Mouse (Mus musculus): ENCODE results near the gene Trim72. TPM values are rescaled to one million over a fixed set of nuclear protein-coding genes. Genes with fewer than 3 reads are reported as not detected.

Gene Trim72
- total RNA-seq, 1 experiment from 2014 or later: not detected

- DNase-seq: no peak
Measured at GRCm38 (mm10) chr7:128056917-128057444, 53.2 kb downstream of the Trim72 start.

DNA sequence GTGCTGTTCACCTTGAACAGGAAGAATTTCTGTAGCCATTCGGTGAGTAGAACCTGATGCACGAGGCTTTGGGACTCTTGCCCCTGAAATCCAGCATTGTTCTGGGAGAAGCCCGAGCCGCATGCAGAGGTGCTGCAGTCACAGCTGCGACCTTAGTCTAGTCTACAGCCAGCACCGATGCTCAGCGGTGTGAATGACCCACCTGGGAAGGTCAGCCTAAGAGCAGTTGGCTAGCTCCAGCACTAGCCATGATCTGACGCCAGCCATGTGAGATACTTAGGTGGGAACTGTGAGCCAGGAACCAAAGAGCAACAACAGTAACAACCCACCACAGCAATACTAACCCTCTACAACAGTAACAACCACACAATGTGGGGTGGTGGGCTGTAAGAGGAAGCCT lies 54.1 kb downstream of the Trim72 start:
- no peak for DNase-seq

GRCm38 (mm10) chr7:128058576-128058975 lies 54.8 kb downstream of the Trim72 start:
- DNase-seq: no peak

- no peak for DNase-seq
Measured at GRCm38 (mm10) chr7:128059091-128059490, 55.3 kb downstream of the Trim72 start.

Other genes with a start within 250 kb of the Trim72 start
- gene Orai3, start 234.1 kb upstream of the Trim72 start, total RNA-seq (2021): 28.1 and 28.3 TPM in 2 replicates
- 37.7 and 46.2 TPM in 2 replicates for gene Setd1a, start 227.3 kb upstream of the Trim72 start, total RNA-seq (2021)
- 0.38 and 0.44 TPM in 2 replicates for gene Gm49388, start 218.3 kb upstream of the Trim72 start, total RNA-seq (2021)
- 38.0 and 69.3 TPM in 2 replicates for gene Hsd3b7, start 203.3 kb upstream of the Trim72 start, total RNA-seq (2021)
- gene Stx4a, start 179.7 kb upstream of the Trim72 start, total RNA-seq (2021): 84.5 and 85.0 TPM in 2 replicates
- 7.8 and 9.9 TPM in 2 replicates for gene Stx1b, start 179.4 kb upstream of the Trim72 start, total RNA-seq (2021)
- gene Zfp646, start 127.7 kb upstream of the Trim72 start, total RNA-seq (2021): 32.1 and 36.7 TPM in 2 replicates
- 8.3 and 12.0 TPM in 2 replicates for gene Zfp668, start 127.1 kb upstream of the Trim72 start, total RNA-seq (2021)
- 0.70 and 0.94 TPM in 2 replicates for gene Prss53, start 113.0 kb upstream of the Trim72 start, total RNA-seq (2021)
- gene Gm21974, start 108.5 kb upstream of the Trim72 start, total RNA-seq (2021): not detected in 2 replicates
- 60.7 and 92.8 TPM in 2 replicates for gene Vkorc1, start 108.3 kb upstream of the Trim72 start, total RNA-seq (2021)
- gene Bckdk, start 99.9 kb upstream of the Trim72 start, total RNA-seq (2021): 130 and 135 TPM in 2 replicates
- gene Kat8, start 91.4 kb upstream of the Trim72 start, total RNA-seq (2021): 24.0 and 25.5 TPM in 2 replicates
- gene Prss8, start 73.8 kb upstream of the Trim72 start, total RNA-seq (2021): 0.22 and 0.30 TPM in 2 replicates
- 12.5 and 13.1 TPM in 2 replicates for gene Prss36, start 57.2 kb upstream of the Trim72 start, total RNA-seq (2021)
- gene Fus, start 36.5 kb upstream of the Trim72 start, total RNA-seq (2021): 275 and 322 TPM in 2 replicates
- gene Pycard, start 10.1 kb upstream of the Trim72 start, total RNA-seq (2021): 3.4 and 10.1 TPM in 2 replicates
- 4.2 and 6.4 TPM in 2 replicates for gene Itgam, start 58.7 kb downstream of the Trim72 start, total RNA-seq (2021)
- not detected in 2 replicates for gene Gm49368, start 58.7 kb downstream of the Trim72 start, total RNA-seq (2021)
- gene Itgax, start 125.6 kb downstream of the Trim72 start, total RNA-seq (2021): 0.41 and 2.1 TPM in 2 replicates
- gene Itgad, start 150.4 kb downstream of the Trim72 start, total RNA-seq (2021): 0.45 and 0.93 TPM in 2 replicates
- gene Cox6a2, start 202.4 kb downstream of the Trim72 start, total RNA-seq (2021): not detected in 2 replicates
- 16.2 and 18.7 TPM in 2 replicates for gene Armc5, start 233.4 kb downstream of the Trim72 start, total RNA-seq (2021)
- gene 9130023H24Rik, start 234.1 kb downstream of the Trim72 start, total RNA-seq (2021): 6.9 and 7.2 TPM in 2 replicates
- gene Tgfb1i1, start 242.9 kb downstream of the Trim72 start, total RNA-seq (2021): 30.0 and 32.3 TPM in 2 replicates